Mouse (Mus musculus) embryonic fibroblast, embryonic 13.5 days (primary cell): ENCODE measurements around the gene Zfhx3.

Experiments used
- CTCF ChIP-seq: IDR thresholded peaks from 2 replicates; pipeline ENCODE4 v1.5.1; 2011; ENCODE audit warnings: mild to moderate bottlenecking, control low read depth, low read length, moderate library complexity, borderline replicate concordance; ENCODE audit not compliant: insufficient read depth
- POLR2A ChIP-seq: IDR thresholded peaks from 2 replicates; pipeline ENCODE4 v1.6.1; 2011; ENCODE audit warnings: low read depth, mild to moderate bottlenecking, control low read depth, low read length, moderate library complexity

DNA sequence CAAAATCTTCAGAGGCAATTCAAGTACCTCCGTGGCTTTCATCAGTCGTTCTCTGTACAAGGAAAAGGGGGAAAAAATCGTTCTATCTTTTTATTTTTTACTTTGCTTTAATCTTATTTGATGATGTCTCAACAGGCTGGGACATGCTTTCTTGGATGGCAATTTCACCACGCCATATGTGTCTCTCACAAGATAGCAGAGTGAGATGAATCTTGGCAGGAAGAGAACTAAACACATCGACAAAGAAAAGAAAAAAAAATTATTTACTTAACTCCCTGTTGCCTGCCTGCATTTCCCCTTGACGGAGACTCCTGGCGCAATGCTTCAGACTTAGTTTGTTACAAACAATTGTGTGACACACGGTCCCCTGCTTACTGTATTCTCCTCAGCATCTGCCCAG lies 294.3 kb downstream of the Zfhx3 start:
- no peak for TF ChIP-seq CTCF
- no peak for TF ChIP-seq POLR2A
